Mouse (Mus musculus) kidney, postnatal 0 days (tissue): ENCODE results near the gene Donson. TPM values are rescaled to one million over a fixed set of nuclear protein-coding genes. Genes with fewer than 3 reads are reported as not detected.

ENCODE experiments used
- ATAC-seq: fragments of 200-750 bp; cut with Nextera tagmentation; replicated peaks from 2 replicates; pipeline ENCODE4 v1.8.0; 2017; ENCODE audit warnings: low read depth, moderate number of reproducible peaks, moderate TSS enrichment, moderate library complexity; ENCODE audit not compliant: low FRiP score
- DNase-seq: peaks from one replicate; pipeline ENCODE4 v3.0.0-alpha.2; 2016; ENCODE audit warnings: low spot score
- H3K27ac ChIP-seq: fragments of 300-500 bp; sonication (generic); 2 replicates; pipeline ENCODE4 v1.5.1; 2014; ENCODE audit warnings: mild to moderate bottlenecking
- H3K27me3 ChIP-seq: fragments of 300-500 bp; sonication (generic); 2 replicates; pipeline ENCODE4 v1.6.1; 2014; ENCODE audit warnings: low read length, mixed read lengths; ENCODE audit not compliant: insufficient read depth
- H3K36me3 ChIP-seq: fragments of 300-500 bp; sonication (generic); 2 replicates; pipeline ENCODE4 v1.6.1; 2014; ENCODE audit warnings: low read length, mixed read lengths; ENCODE audit not compliant: insufficient read depth
- H3K4me1 ChIP-seq: fragments of 300-500 bp; sonication (generic); replicated peaks from 2 replicates; pipeline ENCODE4 v1.6.1; 2014; ENCODE audit warnings: antibody characterized with exemption, low read length, mixed read lengths; ENCODE audit not compliant: insufficient read depth
- H3K4me2 ChIP-seq: fragments of 300-500 bp; sonication (generic); 2 replicates; pipeline ENCODE4 v1.6.1; 2014; ENCODE audit warnings: mild to moderate bottlenecking, low read length, moderate library complexity, mixed read lengths
- H3K4me3 ChIP-seq: fragments of 300-500 bp; sonication (generic); replicated peaks from 2 replicates; pipeline ENCODE4 v1.5.1; 2014; ENCODE audit warnings: low read depth, low read length
- H3K9ac ChIP-seq: fragments of 300-500 bp; sonication (generic); 2 replicates; pipeline ENCODE4 v1.6.1; 2014; ENCODE audit warnings: low read depth, low read length
- H3K9me3 ChIP-seq: fragments of 300-500 bp; sonication (generic); replicated peaks from 2 replicates; pipeline ENCODE4 v1.6.1; 2016; ENCODE audit warnings: low read length, inconsistent platforms, mixed read lengths
- CTCF ChIP-seq: IDR thresholded peaks from 2 replicates; pipeline ENCODE4 v1.5.1; 2016; ENCODE audit warnings: antibody characterized with exemption, low read depth, mild to moderate bottlenecking, moderate library complexity
- WGBS: fragments of 180-500 bp; shearing (Covaris S2); extraction: QIAGEN DNeasy Blood & Tissue Kit; methylation state at CpG from one replicate; pipeline ENCODE4 v1.1.7; 2014; 5-methylcytosine and 5-hydroxymethylcytosine counted together
- polyA plus RNA-seq: library from polyadenylated mRNA; unstranded; fragments of >200 nt; fragmentation: Nextera tagmentation; extraction: Ambion mirVana; gene quantifications from 2 replicates; pipeline ENCODE4 v1.2.1, GENCODE M21; 2015

Gene Donson
- polyA plus RNA-seq, 1 experiment from 2014 or later: 10.6 TPM

DNA sequence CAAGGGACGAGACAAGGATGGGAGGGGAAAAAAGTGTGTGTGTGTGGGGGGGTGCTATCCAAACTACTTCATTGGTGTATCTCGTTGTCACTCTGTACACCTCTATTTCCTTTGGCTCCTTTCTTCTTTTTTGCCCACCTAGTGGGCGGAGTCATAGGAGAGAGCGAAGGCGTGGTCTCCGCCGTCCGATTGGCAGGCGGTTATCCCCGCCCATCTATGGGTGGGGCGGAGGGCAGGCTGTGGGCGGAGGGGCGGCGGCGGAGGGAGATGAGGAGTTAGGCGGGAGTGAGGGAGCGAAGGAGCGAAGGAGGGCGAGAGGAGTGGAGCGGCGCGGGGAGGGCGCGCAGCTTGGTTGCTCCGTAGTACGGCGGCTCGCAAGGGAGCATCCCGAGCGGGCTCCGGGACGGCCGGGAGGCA is 40.5 kb upstream of the Donson start, which contains the start of gene Itsn1:
TSS of gene Itsn1 (plus strand) at position 216 of the 417 bp plus-strand sequence.
- under 1% methylated on average over 28 of the region's 33 CpGs for whole genome bisulfite sequencing
- Histone ChIP-seq H3K4me2 (peak within 1 kb of the TSS; percentile 90), H3K9ac (peak within 1 kb of the TSS; percentile 89), H3K36me3 (no peaks in the 10 kb centered on the region), H3K4me1 (peaks cover 9% of the 10 kb centered on the region; the same call in 1 of the 2 replicates), H3K4me3 (peak within 1 kb of the TSS; percentile 91), H3K9me3 (no peaks in the 10 kb centered on the region), H3K27ac (peak within 1 kb of the TSS; percentile 88), H3K27me3 (no peaks in the 10 kb centered on the region)
- DNase-seq: peak; percentile 98
- no peak for TF ChIP-seq CTCF
- ATAC-seq: peak; percentile 94

DNA sequence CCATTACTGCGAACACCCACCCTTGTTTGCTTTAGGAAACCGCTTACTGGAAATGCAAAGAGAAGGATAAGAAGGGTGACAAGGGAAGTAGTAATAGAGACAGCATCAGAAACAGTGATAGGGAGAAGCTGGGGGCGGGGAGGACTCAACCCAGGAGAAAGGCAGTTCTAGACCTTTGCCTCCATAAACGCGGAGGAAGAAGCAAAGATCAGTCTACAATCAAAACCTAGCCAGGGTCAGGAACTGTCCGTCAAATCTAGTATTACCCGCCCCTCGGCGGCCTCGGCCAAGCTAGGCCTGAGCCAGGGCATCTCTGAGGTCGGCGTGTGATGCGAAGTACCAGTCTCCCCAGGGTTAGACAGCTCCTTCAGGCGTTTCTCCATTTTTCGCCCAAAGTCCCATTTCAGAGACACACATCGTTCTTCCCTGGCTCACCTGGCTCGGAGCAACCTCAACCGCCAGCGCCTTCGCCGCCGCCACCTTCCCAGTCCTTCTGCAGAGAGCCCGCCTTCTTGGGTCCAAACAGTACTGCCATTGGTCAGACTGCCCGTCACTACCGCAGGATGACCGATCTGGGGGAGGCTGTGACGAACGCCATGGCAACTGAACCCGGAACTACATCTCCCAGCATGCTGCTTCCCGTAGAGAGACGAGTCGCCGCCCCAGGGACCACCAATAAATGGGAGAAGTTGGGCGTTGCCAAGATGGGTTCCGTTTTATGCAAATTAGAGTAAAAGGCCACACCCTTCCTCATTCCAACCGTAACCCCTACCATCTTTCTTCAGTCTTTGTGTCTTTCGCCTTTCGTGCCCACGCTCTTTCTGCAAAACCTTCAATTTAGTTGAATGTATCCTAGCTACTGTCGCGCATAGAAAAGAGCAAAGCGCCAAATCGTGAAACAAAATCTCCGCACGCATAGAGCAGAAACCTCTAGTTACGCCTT is 39.8 kb upstream of the Donson start, which contains the start of gene Cryzl1:
TSS of gene Cryzl1 (minus strand) at position 853 of the 943 bp plus-strand sequence.
- peak within 1 kb of the TSS; percentile 90 for H3K4me2 ChIP-seq
- peak within 1 kb of the TSS; percentile 89 for H3K9ac ChIP-seq
- TF ChIP-seq CTCF: no peak
- H3K9me3 ChIP-seq: no peaks in the 10 kb centered on the region
- H3K27ac ChIP-seq: peak within 1 kb of the TSS; percentile 88
- peak; percentile 100 for DNase-seq
- WGBS: under 1% methylated on average over 46 of the region's 46 CpGs
- peaks cover 9% of the 10 kb centered on the region; the same call in 1 of the 2 replicates for H3K4me1 ChIP-seq
- ATAC-seq: peak; percentile 96
- no peaks in the 10 kb centered on the region for H3K36me3 ChIP-seq
- peak within 1 kb of the TSS; percentile 91 for H3K4me3 ChIP-seq
- no peaks in the 10 kb centered on the region for H3K27me3 ChIP-seq

DNA sequence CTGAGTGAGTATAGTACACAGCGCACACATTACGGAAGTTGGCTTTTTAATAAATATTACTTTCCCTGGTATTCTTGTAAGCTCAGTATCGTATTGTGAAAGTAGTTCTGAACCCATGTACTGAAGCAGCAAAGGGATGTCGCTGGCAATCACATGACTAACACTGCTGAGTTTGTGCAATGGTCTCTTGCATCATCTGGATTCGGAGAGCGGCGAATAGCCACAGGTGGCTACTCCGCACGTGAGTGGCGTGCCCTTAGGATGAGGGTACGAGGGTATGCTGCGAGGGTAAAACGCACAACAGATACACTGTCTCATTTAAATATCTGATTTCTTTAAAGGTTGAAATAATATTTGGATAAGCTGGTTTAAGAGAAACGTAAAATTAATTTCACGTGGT is 38.9 kb upstream of the Donson start:
- Histone ChIP-seq H3K4me1 (peaks cover 9% of the 10 kb centered on the region; the same call in 1 of the 2 replicates), H3K9me3 (no peaks in the 10 kb centered on the region), H3K4me3 (no peak overlapping the region; the same call in 1 of the 2 replicates), H3K4me2 (peak overlapping the region; percentile 67), H3K36me3 (no peaks in the 10 kb centered on the region), H3K27ac (no peak overlapping the region), H3K27me3 (no peaks in the 10 kb centered on the region), H3K9ac (0 out of 2 replicates have a peak overlapping the region, but pooled peaks have one; percentile 19)
- ATAC-seq (no peak), DNase-seq (no peak)
- TF ChIP-seq CTCF: no peak
- WGBS: 79% methylated on average over 15 of the region's 15 CpGs

DNA sequence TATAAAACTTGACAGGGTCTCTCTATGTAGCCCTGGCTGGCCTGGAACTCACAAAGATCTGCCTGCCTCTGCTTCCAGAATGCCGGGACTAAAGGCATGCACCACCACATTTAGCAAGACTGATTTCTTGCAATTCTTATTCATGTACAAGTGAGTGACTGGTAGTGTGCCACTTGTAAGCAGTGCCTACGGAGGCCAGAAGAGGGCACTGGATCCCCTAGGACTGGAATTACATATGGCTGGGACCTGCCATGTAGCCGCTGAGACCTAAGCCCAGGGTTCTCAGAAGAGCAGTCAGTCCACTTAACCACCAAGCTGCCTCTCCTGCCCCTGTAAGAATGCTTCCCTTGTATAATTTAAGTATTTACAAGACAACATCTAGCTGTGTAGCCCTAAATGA is 35.7 kb upstream of the Donson start:
- DNase-seq: peak; percentile 65

DNA sequence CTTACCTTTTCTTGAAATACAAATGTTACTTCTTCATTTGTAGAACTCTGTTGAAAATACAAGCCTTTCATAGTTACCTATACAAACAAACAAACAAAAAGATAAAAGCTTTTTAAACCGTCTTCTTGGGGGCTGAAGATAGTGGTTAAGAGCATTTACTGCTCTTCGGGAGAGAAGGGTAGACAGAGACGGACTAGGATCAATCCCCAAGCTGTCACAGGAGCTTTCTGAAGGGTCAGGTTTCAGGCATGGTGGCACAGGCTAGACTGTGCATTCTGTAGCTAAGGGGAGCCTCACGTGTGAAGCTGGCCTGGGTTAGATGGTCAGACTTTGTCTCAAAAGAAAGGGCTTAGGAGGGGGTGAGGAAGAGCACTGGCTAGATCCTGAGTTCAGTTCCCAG is 28.8 kb upstream of the Donson start:
- no peak for TF ChIP-seq CTCF
- 83% methylated on average over 4 of the region's 4 CpGs for WGBS
- DNase-seq (no peak), ATAC-seq (no peak)
- H3K9ac ChIP-seq: no peak overlapping the region
- H3K4me3 ChIP-seq: no peak overlapping the region
- no peaks in the 10 kb centered on the region for H3K4me1 ChIP-seq
- H3K36me3 ChIP-seq: peaks cover 19% of the 10 kb centered on the region; the same call in 1 of the 2 replicates
- no peaks in the 10 kb centered on the region for H3K27me3 ChIP-seq
- H3K4me2 ChIP-seq: no peak overlapping the region
- H3K27ac ChIP-seq: no peak overlapping the region
- H3K9me3 ChIP-seq: no peaks in the 10 kb centered on the region

More for the DNA sequence above, 35.7 kb upstream of the Donson start:
- H3K27ac ChIP-seq: no peak overlapping the region
- H3K4me2 ChIP-seq: no peak overlapping the region
- H3K4me1 ChIP-seq: peaks cover 9% of the 10 kb centered on the region; the same call in 1 of the 2 replicates
- no peak for ATAC-seq
- H3K4me3 ChIP-seq: no peak overlapping the region
- H3K9me3 ChIP-seq: no peaks in the 10 kb centered on the region
- 60% methylated on average over 3 of the region's 3 CpGs for WGBS
- no peak overlapping the region for H3K9ac ChIP-seq
- 0 out of 2 replicates have a peak, but pooled peaks cover 3% of the 10 kb centered on the region for H3K36me3 ChIP-seq
- no peaks in the 10 kb centered on the region for H3K27me3 ChIP-seq
- TF ChIP-seq CTCF: peak; percentile 76

- Histone ChIP-seq H3K9ac (no peak overlapping the region), H3K4me3 (no peak overlapping the region), H3K27me3 (no peaks in the 10 kb centered on the region), H3K4me2 (no peak overlapping the region), H3K36me3 (peaks cover 19% of the 10 kb centered on the region; the same call in 1 of the 2 replicates), H3K4me1 (no peaks in the 10 kb centered on the region), H3K9me3 (no peaks in the 10 kb centered on the region), H3K27ac (no peak overlapping the region)
- no peak; the same call in 1 of the 2 replicates for TF ChIP-seq CTCF
- WGBS: 87% methylated on average over 11 of the region's 11 CpGs
- no peak for DNase-seq
- ATAC-seq: no peak
Observed at GRCm38 (mm10) chr16:91716927-91717349, 28.4 kb upstream of the Donson start.
